Mouse (Mus musculus): ENCODE results near the gene Def8. TPM values are rescaled to one million over a fixed set of nuclear protein-coding genes. Genes with fewer than 3 reads are reported as not detected.

Gene Def8
- polyA plus RNA-seq, 1 experiment from 2014 or later: 20.6 TPM

GRCm38 (mm10) chr8:123384883-123385540 is 38.3 kb upstream of the Def8 start:
- TF ChIP-seq CTCF (IDR thresholded peaks at IDR 0.05; ENCODE audit: low read depth) (peak; percentile 75), EP300 (optimal IDR thresholded peaks at IDR 0.05) (no peak)
- no peak overlapping the region for H3K4me2 ChIP-seq (replicated peaks; ENCODE audit: low read depth)
- H3K9ac ChIP-seq (ENCODE audit: low read length): no peak overlapping the region
- peak; percentile 53 for DNase-seq (ENCODE audit: low spot score)
- H3K27ac ChIP-seq (replicated peaks): no peak overlapping the region
- WGBS: 61% methylated on average over 9 of the region's 9 CpGs
- ATAC-seq (ENCODE audit: low FRiP score, low TSS enrichment): no peak
- no peak overlapping the region for H3K4me3 ChIP-seq (ENCODE audit: low read depth, low read length)
- H3K9me3 ChIP-seq (ENCODE audit: control insufficient read depth, low read length): no peaks in the 10 kb centered on the region
- H3K4me1 ChIP-seq (replicated peaks; ENCODE audit: control insufficient read depth, insufficient read depth): no peaks in the 10 kb centered on the region
- peaks cover 35% of the 10 kb centered on the region for H3K36me3 ChIP-seq (ENCODE audit: control insufficient read depth, insufficient read depth, low read length)
- H3K27me3 ChIP-seq (ENCODE audit: control insufficient read depth, insufficient read depth, low read length): no peaks in the 10 kb centered on the region

DNA sequence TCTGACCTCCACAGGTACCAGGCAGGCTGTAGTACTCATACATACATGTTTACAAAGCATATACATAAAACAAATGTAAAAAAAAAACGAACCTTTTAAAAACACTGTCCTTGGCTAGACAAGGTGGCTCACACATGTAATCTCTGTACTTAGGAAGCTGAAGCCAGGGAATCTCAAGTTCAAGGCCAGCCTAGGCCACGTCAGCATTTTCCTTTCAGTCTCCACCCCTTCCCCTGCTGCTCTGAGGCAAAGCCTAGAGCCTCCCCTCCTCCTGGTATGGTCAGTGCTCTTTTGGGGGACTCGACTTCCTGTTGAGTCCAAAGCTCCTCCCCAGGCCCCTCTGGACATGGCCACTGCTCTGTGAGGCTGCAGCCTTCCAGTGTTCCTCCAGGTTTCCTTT is 36.3 kb upstream of the Def8 start:
- no peak overlapping the region for H3K4me3 ChIP-seq (ENCODE audit: low read depth, low read length)
- no peaks in the 10 kb centered on the region for H3K4me1 ChIP-seq (replicated peaks; ENCODE audit: control insufficient read depth, insufficient read depth)
- DNase-seq (ENCODE audit: low spot score): no peak
- H3K27me3 ChIP-seq (ENCODE audit: control insufficient read depth, insufficient read depth, low read length): no peaks in the 10 kb centered on the region
- peaks cover 41% of the 10 kb centered on the region for H3K36me3 ChIP-seq (ENCODE audit: control insufficient read depth, insufficient read depth, low read length)
- H3K9me3 ChIP-seq (ENCODE audit: control insufficient read depth, low read length): no peaks in the 10 kb centered on the region
- no peak overlapping the region for H3K4me2 ChIP-seq (replicated peaks; ENCODE audit: low read depth)
- no peak overlapping the region for H3K27ac ChIP-seq (replicated peaks)
- H3K9ac ChIP-seq (ENCODE audit: low read length): no peak overlapping the region
- 85% methylated on average over 3 of the region's 3 CpGs for WGBS
- TF ChIP-seq CTCF (IDR thresholded peaks at IDR 0.05; ENCODE audit: low read depth) (no peak), EP300 (optimal IDR thresholded peaks at IDR 0.05) (no peak)
- no peak for ATAC-seq (ENCODE audit: low FRiP score, low TSS enrichment)

- Histone ChIP-seq H3K4me1 (replicated peaks; ENCODE audit: control insufficient read depth, insufficient read depth) (no peaks in the 10 kb centered on the region), H3K27ac (replicated peaks) (no peak overlapping the region)
These were observed 35.5 kb upstream of the Def8 start for GRCm38 (mm10) chr8:123387801-123388200.

GRCm38 (mm10) chr8:123389026-123389425 is 34.3 kb upstream of the Def8 start:
- Histone ChIP-seq H3K4me3 (ENCODE audit: low read depth, low read length) (no peak overlapping the region), H3K4me1 (replicated peaks; ENCODE audit: control insufficient read depth, insufficient read depth) (no peaks in the 10 kb centered on the region), H3K4me2 (replicated peaks; ENCODE audit: low read depth) (no peak overlapping the region), H3K27ac (replicated peaks) (0 out of 2 replicates have a peak overlapping the region, but pooled peaks have one; percentile 13), H3K27me3 (ENCODE audit: control insufficient read depth, insufficient read depth, low read length) (no peaks in the 10 kb centered on the region), H3K9ac (ENCODE audit: low read length) (no peak overlapping the region), H3K9me3 (ENCODE audit: control insufficient read depth, low read length) (no peaks in the 10 kb centered on the region), H3K36me3 (ENCODE audit: control insufficient read depth, insufficient read depth, low read length) (peaks cover 33% of the 10 kb centered on the region)
- DNase-seq (ENCODE audit: low spot score) (peak; percentile 58), ATAC-seq (ENCODE audit: low FRiP score, low TSS enrichment) (peak; percentile 47)
- TF ChIP-seq CTCF (IDR thresholded peaks at IDR 0.05; ENCODE audit: low read depth): no peak
- no peak for TF ChIP-seq EP300 (optimal IDR thresholded peaks at IDR 0.05)
- 90% methylated on average over 7 of the region's 7 CpGs for WGBS

More at GRCm38 (mm10) chr8:123387801-123388200, 35.5 kb upstream of the Def8 start:
- no peak overlapping the region for H3K4me3 ChIP-seq (ENCODE audit: low read depth, low read length)
- WGBS: 92% methylated on average over 8 of the region's 8 CpGs
- DNase-seq (ENCODE audit: low spot score) (no peak), ATAC-seq (ENCODE audit: low FRiP score, low TSS enrichment) (no peak)
- H3K4me2 ChIP-seq (replicated peaks; ENCODE audit: low read depth): no peak overlapping the region
- TF ChIP-seq EP300 (optimal IDR thresholded peaks at IDR 0.05): no peak
- TF ChIP-seq CTCF (IDR thresholded peaks at IDR 0.05; ENCODE audit: low read depth): no peak
- H3K9ac ChIP-seq (ENCODE audit: low read length): no peak overlapping the region
- H3K36me3 ChIP-seq (ENCODE audit: control insufficient read depth, insufficient read depth, low read length): peaks cover 35% of the 10 kb centered on the region
- H3K9me3 ChIP-seq (ENCODE audit: control insufficient read depth, low read length): no peaks in the 10 kb centered on the region
- H3K27me3 ChIP-seq (ENCODE audit: control insufficient read depth, insufficient read depth, low read length): no peaks in the 10 kb centered on the region

- H3K36me3 ChIP-seq (ENCODE audit: control insufficient read depth, insufficient read depth, low read length): peaks cover 53% of the 10 kb centered on the region
- no peak overlapping the region for H3K4me3 ChIP-seq (ENCODE audit: low read depth, low read length)
- H3K4me2 ChIP-seq (replicated peaks; ENCODE audit: low read depth): no peak overlapping the region
- ATAC-seq (ENCODE audit: low FRiP score, low TSS enrichment) (no peak), DNase-seq (ENCODE audit: low spot score) (no peak)
- H3K27me3 ChIP-seq (ENCODE audit: control insufficient read depth, insufficient read depth, low read length): no peaks in the 10 kb centered on the region
- no peak overlapping the region for H3K9ac ChIP-seq (ENCODE audit: low read length)
- no peaks in the 10 kb centered on the region for H3K4me1 ChIP-seq (replicated peaks; ENCODE audit: control insufficient read depth, insufficient read depth)
- no peak for TF ChIP-seq EP300 (optimal IDR thresholded peaks at IDR 0.05)
- no peak for TF ChIP-seq CTCF (IDR thresholded peaks at IDR 0.05; ENCODE audit: low read depth)
- no peaks in the 10 kb centered on the region for H3K9me3 ChIP-seq (ENCODE audit: control insufficient read depth, low read length)
- H3K27ac ChIP-seq (replicated peaks): no peak overlapping the region
- WGBS: 88% methylated on average over 13 of the region's 13 CpGs
These were observed 25.0 kb upstream of the Def8 start for GRCm38 (mm10) chr8:123398308-123398707.

DNA sequence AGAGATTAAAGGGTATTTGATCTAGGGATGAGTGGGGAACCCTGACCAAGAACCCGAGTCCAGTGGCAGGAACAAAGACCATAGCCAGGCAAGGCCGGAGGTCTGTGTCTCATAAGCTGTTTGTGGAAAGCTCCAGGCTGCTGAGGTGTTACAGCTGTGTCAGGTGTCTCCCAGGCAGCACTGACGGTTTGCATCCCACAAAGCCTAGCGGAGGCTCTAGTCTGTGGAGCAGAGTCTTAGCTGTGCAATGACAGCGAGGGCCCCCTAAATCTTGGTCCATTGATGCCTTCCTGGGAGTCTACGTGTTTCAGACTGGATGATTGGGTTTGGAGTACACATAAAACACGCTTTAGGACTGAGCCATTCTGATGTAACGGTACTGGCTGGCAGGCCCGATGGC is 21.4 kb upstream of the Def8 start:
- Histone ChIP-seq H3K36me3 (ENCODE audit: control insufficient read depth, insufficient read depth, low read length) (peaks cover 41% of the 10 kb centered on the region), H3K4me1 (replicated peaks; ENCODE audit: control insufficient read depth, insufficient read depth) (no peaks in the 10 kb centered on the region), H3K9me3 (ENCODE audit: control insufficient read depth, low read length) (no peaks in the 10 kb centered on the region), H3K4me2 (replicated peaks; ENCODE audit: low read depth) (no peak overlapping the region), H3K27me3 (ENCODE audit: control insufficient read depth, insufficient read depth, low read length) (no peaks in the 10 kb centered on the region), H3K4me3 (ENCODE audit: low read depth, low read length) (no peak overlapping the region), H3K9ac (ENCODE audit: low read length) (no peak overlapping the region), H3K27ac (replicated peaks) (no peak overlapping the region)
- 85% methylated on average over 9 of the region's 9 CpGs for WGBS
- DNase-seq (ENCODE audit: low spot score): no peak
- no peak for ATAC-seq (ENCODE audit: low FRiP score, low TSS enrichment)
- no peak for TF ChIP-seq EP300 (optimal IDR thresholded peaks at IDR 0.05)
- TF ChIP-seq CTCF (IDR thresholded peaks at IDR 0.05; ENCODE audit: low read depth): no peak

Data from stomach, postnatal 0 days (tissue).